Comparison of ENCODE assay signal across 21 mouse cellular contexts in the genomic region with DNA sequence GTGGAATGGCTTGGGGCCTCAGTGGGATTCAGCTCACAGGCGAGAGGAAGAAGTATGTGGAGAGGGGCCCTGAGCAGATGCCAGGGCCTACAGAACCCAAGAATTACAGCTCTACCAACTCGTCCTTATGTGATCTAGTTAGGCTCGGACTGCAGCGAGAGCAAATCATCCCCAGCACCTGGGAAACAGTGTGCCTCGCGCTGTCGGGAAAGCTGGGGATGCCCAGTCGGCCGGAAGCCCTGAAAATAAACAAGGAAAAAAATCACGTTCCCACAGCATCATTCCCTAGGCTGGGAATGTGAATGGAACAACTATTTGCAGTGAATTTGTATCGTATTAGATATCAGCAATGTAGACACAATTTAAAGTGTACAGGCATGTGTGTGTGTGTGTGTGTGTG.
"Had no signal": no experiment of that assay in that cellular context is flagged by ENCODE, and none has a peak within 500 bp of the region (broad histone marks: within the 10 kb centered on the region; RNA-seq: fewer than 3 reads in every experiment).

No protein-coding gene starts in this region.

- H3K4me3 ChIP-seq: gastrocnemius, adult 2 months; heart, embryonic 10.5 days; heart, embryonic 12.5 days; hindbrain, embryonic 10.5 days; hindbrain, embryonic 12.5 days; hindbrain, embryonic 15.5 days; kidney, embryonic 15.5 days; limb, embryonic 13.5 days had no signal

- DNase-seq: gastrocnemius, adult 2 months; gastrocnemius, postnatal 10 days; gastrocnemius, postnatal 25 days; heart, adult 18-20 months; heart, postnatal 10 days; heart, postnatal 4 days; kidney, adult 11 months; kidney, adult 2 months; kidney, adult 9 months; kidney, postnatal 14 days; kidney, postnatal 36 days; layer of hippocampus, adult 9-11 months; layer of hippocampus, postnatal 36 days; left cerebral cortex, postnatal 4 days had no signal

- H3K4me1 ChIP-seq: kidney, embryonic 15.5 days had no signal
